Mouse (Mus musculus): ENCODE measurements at regions not wholly inside any gene's neighbourhood (a gene's known extent, or its start where the extent isn't known, plus 50 kb on each side); places are given as distances from the start of the nearest gene placed in this dataset.

- Histone ChIP-seq H3K36me3 (ENCODE audit: control insufficient read depth, insufficient read depth, low read length) (no peaks in the 10 kb centered on the region), H3K4me3 (ENCODE audit: extremely low read depth, insufficient read depth, insufficient read length) (no peak overlapping the region), H3K27me3 (ENCODE audit: control insufficient read depth, insufficient read depth, low read length) (no peaks in the 10 kb centered on the region), H3K4me1 (ENCODE audit: control insufficient read depth, insufficient read depth, insufficient read length) (no peaks in the 10 kb centered on the region), H3K27ac (ENCODE audit: insufficient read depth, low read length) (no peak overlapping the region)
- no peak for TF ChIP-seq POLR2A (IDR thresholded peaks at IDR 0.05; ENCODE audit: low read depth, low read length)
- no peak for DNase-seq (ENCODE audit: low read depth in 1 of 2, low spot score in 2 of 2)
- 77% methylated on average over 10 of the region's 10 CpGs for WGBS
Measured at GRCm38 (mm10) chr1:183573621-183574585, 155.9 kb downstream of the Hhipl2 start.

GRCm38 (mm10) chr1:183584861-183585260, 166.8 kb downstream of the Hhipl2 start:
- H3K27me3 ChIP-seq (ENCODE audit: control insufficient read depth, insufficient read depth, low read length), result no peaks in the 10 kb centered on the region
- H3K4me1 ChIP-seq (ENCODE audit: control insufficient read depth, insufficient read depth, insufficient read length), result no peaks in the 10 kb centered on the region
- WGBS, result 78% methylated on average over 6 of the region's 6 CpGs
- no peak overlapping the region for H3K27ac ChIP-seq (ENCODE audit: insufficient read depth, low read length)
- no peak overlapping the region for H3K4me3 ChIP-seq (ENCODE audit: extremely low read depth, insufficient read depth, insufficient read length)
- TF ChIP-seq POLR2A (IDR thresholded peaks at IDR 0.05; ENCODE audit: low read depth, low read length), result no peak
- TF ChIP-seq CTCF (IDR thresholded peaks at IDR 0.05; ENCODE audit: extremely low read depth, insufficient read depth, insufficient read length, insufficient replicate concordance), result no peak
- H3K36me3 ChIP-seq (ENCODE audit: control insufficient read depth, insufficient read depth, low read length), result no peaks in the 10 kb centered on the region
- no peak for DNase-seq (ENCODE audit: low read depth in 1 of 2, low spot score in 2 of 2)

GRCm38 (mm10) chr1:183586406-183586805, 168.4 kb downstream of the Hhipl2 start:
- H3K4me3 ChIP-seq (ENCODE audit: extremely low read depth, insufficient read depth, insufficient read length), result no peak overlapping the region
- WGBS, result 80% methylated on average over 4 of the region's 4 CpGs
- no peaks in the 10 kb centered on the region for H3K27me3 ChIP-seq (ENCODE audit: control insufficient read depth, insufficient read depth, low read length)
- no peaks in the 10 kb centered on the region for H3K4me1 ChIP-seq (ENCODE audit: control insufficient read depth, insufficient read depth, insufficient read length)
- no peaks in the 10 kb centered on the region for H3K36me3 ChIP-seq (ENCODE audit: control insufficient read depth, insufficient read depth, low read length)
- no peak overlapping the region for H3K27ac ChIP-seq (ENCODE audit: insufficient read depth, low read length)
- no peak for DNase-seq (ENCODE audit: low read depth in 1 of 2, low spot score in 2 of 2)
- TF ChIP-seq CTCF (IDR thresholded peaks at IDR 0.05; ENCODE audit: extremely low read depth, insufficient read depth, insufficient read length, insufficient replicate concordance) (no peak), POLR2A (IDR thresholded peaks at IDR 0.05; ENCODE audit: low read depth, low read length) (no peak)

GRCm38 (mm10) chr1:183595306-183595705, 177.3 kb downstream of the Hhipl2 start:
- H3K36me3 ChIP-seq (ENCODE audit: control insufficient read depth, insufficient read depth, low read length), result no peaks in the 10 kb centered on the region
- WGBS, result 86% methylated on average over 5 of the region's 5 CpGs
- TF ChIP-seq POLR2A (IDR thresholded peaks at IDR 0.05; ENCODE audit: low read depth, low read length) (no peak), CTCF (IDR thresholded peaks at IDR 0.05; ENCODE audit: extremely low read depth, insufficient read depth, insufficient read length, insufficient replicate concordance) (no peak)
- DNase-seq (ENCODE audit: low read depth in 1 of 2, low spot score in 2 of 2), result no peak
- H3K4me1 ChIP-seq (ENCODE audit: control insufficient read depth, insufficient read depth, insufficient read length), result no peaks in the 10 kb centered on the region
- H3K4me3 ChIP-seq (ENCODE audit: extremely low read depth, insufficient read depth, insufficient read length), result no peak overlapping the region
- no peaks in the 10 kb centered on the region for H3K27me3 ChIP-seq (ENCODE audit: control insufficient read depth, insufficient read depth, low read length)
- H3K27ac ChIP-seq (ENCODE audit: insufficient read depth, low read length), result no peak overlapping the region

- 84% methylated on average over 8 of the region's 8 CpGs for WGBS
- DNase-seq (ENCODE audit: low read depth in 1 of 2, low spot score in 2 of 2), result no peak
- H3K27me3 ChIP-seq (ENCODE audit: control insufficient read depth, insufficient read depth, low read length), result no peaks in the 10 kb centered on the region
- TF ChIP-seq CTCF (IDR thresholded peaks at IDR 0.05; ENCODE audit: extremely low read depth, insufficient read depth, insufficient read length, insufficient replicate concordance) (no peak), POLR2A (IDR thresholded peaks at IDR 0.05; ENCODE audit: low read depth, low read length) (no peak)
- H3K4me1 ChIP-seq (ENCODE audit: control insufficient read depth, insufficient read depth, insufficient read length), result no peaks in the 10 kb centered on the region
- no peaks in the 10 kb centered on the region for H3K36me3 ChIP-seq (ENCODE audit: control insufficient read depth, insufficient read depth, low read length)
- H3K4me3 ChIP-seq (ENCODE audit: extremely low read depth, insufficient read depth, insufficient read length), result no peak overlapping the region
- no peak overlapping the region for H3K27ac ChIP-seq (ENCODE audit: insufficient read depth, low read length)
Measured at GRCm38 (mm10) chr1:183600466-183600865, 182.5 kb downstream of the Hhipl2 start.

GRCm38 (mm10) chr1:183611966-183612694, 194.1 kb downstream of the Hhipl2 start:
- TF ChIP-seq CTCF (IDR thresholded peaks at IDR 0.05; ENCODE audit: extremely low read depth, insufficient read depth, insufficient read length, insufficient replicate concordance) (no peak), POLR2A (IDR thresholded peaks at IDR 0.05; ENCODE audit: low read depth, low read length) (no peak)
- H3K4me1 ChIP-seq (ENCODE audit: control insufficient read depth, insufficient read depth, insufficient read length), result no peaks in the 10 kb centered on the region
- WGBS, result 82% methylated on average over 8 of the region's 8 CpGs
- H3K4me3 ChIP-seq (ENCODE audit: extremely low read depth, insufficient read depth, insufficient read length), result no peak overlapping the region
- no peak overlapping the region for H3K27ac ChIP-seq (ENCODE audit: insufficient read depth, low read length)
- no peaks in the 10 kb centered on the region for H3K27me3 ChIP-seq (ENCODE audit: control insufficient read depth, insufficient read depth, low read length)
- DNase-seq (ENCODE audit: low read depth in 1 of 2, low spot score in 2 of 2), result no peak
- no peaks in the 10 kb centered on the region for H3K36me3 ChIP-seq (ENCODE audit: control insufficient read depth, insufficient read depth, low read length)
